ENCODE assay signal across 8 mouse cellular contexts in the genomic region with DNA sequence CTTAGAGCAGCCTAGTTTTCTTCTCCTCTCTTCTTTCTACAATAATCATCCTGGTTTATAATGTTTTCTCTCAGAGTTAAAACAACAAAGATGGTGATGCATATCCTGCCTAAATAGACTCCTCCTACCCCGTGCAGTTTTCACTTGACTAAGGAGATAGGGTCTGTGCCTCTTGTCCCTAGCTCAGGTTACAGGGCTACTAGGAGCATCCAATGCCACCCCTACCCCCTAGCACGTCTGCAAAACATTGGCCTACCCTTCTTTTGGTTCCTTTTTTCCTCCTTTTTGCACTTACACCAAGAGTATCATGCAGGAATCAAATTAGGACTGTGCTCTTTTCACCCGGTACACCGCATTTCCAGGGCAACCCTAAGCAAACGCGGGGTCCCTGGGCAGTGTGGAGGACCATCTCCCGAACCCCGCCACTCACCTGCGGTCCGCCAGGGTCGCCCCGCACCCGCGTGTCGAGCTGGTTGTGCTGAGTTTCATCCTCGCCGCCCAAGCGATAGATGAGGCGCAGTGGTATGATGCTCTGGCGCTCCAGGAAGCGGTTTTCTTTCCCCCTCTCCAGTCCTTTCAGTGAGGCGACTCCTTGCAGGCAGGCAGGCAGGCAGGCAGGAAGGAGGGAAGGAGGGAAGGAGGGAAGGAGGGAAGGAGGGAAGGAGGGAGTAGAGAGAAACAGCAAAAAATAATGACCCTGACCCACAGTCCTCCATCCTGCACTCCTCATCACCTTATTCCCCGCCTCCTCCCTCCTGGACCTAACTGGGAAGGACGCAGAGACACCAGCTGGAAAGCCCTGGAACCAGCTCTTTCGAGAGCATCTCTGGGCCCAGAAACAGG. TPM values are rescaled to one million over a fixed set of nuclear protein-coding genes. Genes with fewer than 3 reads are reported as not detected.
DNase-seq lines count a peak whose midpoint lies in the region; ATAC-seq lines count a peak whose summit lies in the region.

No protein-coding gene starts in this region.

- H3K9me3 ChIP-seq in lung, embryonic 16.5 days (ENCODE audit: control insufficient read depth, low read length) = no peaks in the 10 kb centered on the region
- no peaks in the 10 kb centered on the region for H3K9me3 ChIP-seq in hindbrain, embryonic 13.5 days
- no peaks in the 10 kb centered on the region for H3K9me3 ChIP-seq in liver, embryonic 13.5 days (replicated peaks)

- H3K36me3 ChIP-seq in lung, embryonic 16.5 days (ENCODE audit: control insufficient read depth, insufficient read depth, low read length) = no peaks in the 10 kb centered on the region
- H3K36me3 ChIP-seq in hindbrain, embryonic 13.5 days = 0 out of 2 replicates have a peak, but pooled peaks cover 2% of the 10 kb centered on the region
- no peaks in the 10 kb centered on the region for H3K36me3 ChIP-seq in liver, embryonic 13.5 days

- ATAC-seq in lung, embryonic 16.5 days (ENCODE audit: low read depth) = no peak
- peak; percentile 78 for ATAC-seq in hindbrain, embryonic 13.5 days (ENCODE audit: low FRiP score)
- no peak for ATAC-seq in liver, embryonic 13.5 days (ENCODE audit: low read depth)

- peak overlapping the region; percentile 79 for H3K4me2 ChIP-seq in lung, embryonic 16.5 days (ENCODE audit: low read depth, low read length)
- peak overlapping the region; percentile 73 for H3K4me2 ChIP-seq in hindbrain, embryonic 13.5 days
- H3K4me2 ChIP-seq in liver, embryonic 13.5 days = peak overlapping the region; percentile 67

- no peak overlapping the region for H3K27ac ChIP-seq in lung, embryonic 16.5 days (ENCODE audit: low read length)
- H3K27ac ChIP-seq in hindbrain, embryonic 13.5 days = peak overlapping the region; percentile 94
- no peak overlapping the region for H3K27ac ChIP-seq in liver, embryonic 13.5 days

- peaks cover 16% of the 10 kb centered on the region for H3K27me3 ChIP-seq in lung, embryonic 16.5 days (ENCODE audit: control insufficient read depth, insufficient read depth, low read depth, low read length)
- no peaks in the 10 kb centered on the region for H3K27me3 ChIP-seq in hindbrain, embryonic 13.5 days
- peaks cover 37% of the 10 kb centered on the region for H3K27me3 ChIP-seq in liver, embryonic 13.5 days

- peak overlapping the region; percentile 64 for H3K4me3 ChIP-seq in lung, embryonic 16.5 days (ENCODE audit: low read length)
- H3K4me3 ChIP-seq in hindbrain, embryonic 13.5 days = peak overlapping the region; percentile 86
- peak overlapping the region; percentile 55 for H3K4me3 ChIP-seq in liver, embryonic 13.5 days (replicated peaks)

- H3K4me1 ChIP-seq in lung, embryonic 16.5 days (replicated peaks; ENCODE audit: control insufficient read depth, insufficient read depth, low read length) = no peaks in the 10 kb centered on the region; the same call in 1 of the 2 replicates
- peaks cover 11% of the 10 kb centered on the region for H3K4me1 ChIP-seq in hindbrain, embryonic 13.5 days (replicated peaks)
- no peaks in the 10 kb centered on the region for H3K4me1 ChIP-seq in liver, embryonic 13.5 days (replicated peaks)

- 3% methylated on average over 24 of the region's 25 CpGs for WGBS in lung, embryonic 16.5 days
- WGBS in hindbrain, embryonic 13.5 days = 2% methylated on average over 24 of the region's 25 CpGs
- 5% methylated on average over 25 of the region's 25 CpGs for WGBS in liver, embryonic 13.5 days (ENCODE audit: insufficient replicate concordance)

- DNase-seq in lung, adult 18-20 months = no peak
- peak; percentile 51 for DNase-seq in embryo, embryonic 11 days
- no peak for DNase-seq in liver, embryonic 13.5 days
- DNase-seq in right cerebral cortex, postnatal 4 days = peak; percentile 39
- DNase-seq in spleen, postnatal 36 days (ENCODE audit: low spot score in 2 of 2) = no peak
- DNase-seq in lung, postnatal 14 days = no peak

- no peak overlapping the region for H3K9ac ChIP-seq in lung, embryonic 16.5 days (ENCODE audit: low read length)
- H3K9ac ChIP-seq in hindbrain, embryonic 13.5 days = peak overlapping the region; percentile 92
- no peak overlapping the region for H3K9ac ChIP-seq in liver, embryonic 13.5 days

RNA-seq across cellular contexts. Expression of a gene that starts 1.0 kb away (rescaled TPM):
- polyA plus RNA-seq in lung, embryonic 16.5 days (2015; fragmentation: Nextera tagmentation; extraction: Ambion mirVana) = 3.7 and 4.3 TPM in 2 replicates
- 34.7 and 35.2 TPM in 2 replicates for polyA plus RNA-seq in hindbrain, embryonic 13.5 days (2015; fragmentation: Nextera tagmentation; extraction: Ambion mirVana)
- 0.40 and 0.68 TPM in 2 replicates for polyA plus RNA-seq in liver, embryonic 13.5 days (2015; fragmentation: Nextera tagmentation; extraction: Ambion mirVana)

RNA-seq across cellular contexts. Expression of a gene that starts 55.5 kb away (rescaled TPM):
- polyA plus RNA-seq in lung, embryonic 16.5 days (2015; fragmentation: Nextera tagmentation; extraction: Ambion mirVana) = 40.3 and 43.2 TPM in 2 replicates
- 14.8 and 16.5 TPM in 2 replicates for polyA plus RNA-seq in hindbrain, embryonic 13.5 days (2015; fragmentation: Nextera tagmentation; extraction: Ambion mirVana)
- 33.0 and 38.8 TPM in 2 replicates for polyA plus RNA-seq in liver, embryonic 13.5 days (2015; fragmentation: Nextera tagmentation; extraction: Ambion mirVana)

RNA-seq across cellular contexts. Expression of a gene that starts 55.7 kb away (rescaled TPM):
- 12.5 and 13.3 TPM in 2 replicates for polyA plus RNA-seq in lung, embryonic 16.5 days (2015; fragmentation: Nextera tagmentation; extraction: Ambion mirVana)
- polyA plus RNA-seq in hindbrain, embryonic 13.5 days (2015; fragmentation: Nextera tagmentation; extraction: Ambion mirVana) = 6.8 and 7.4 TPM in 2 replicates
- polyA plus RNA-seq in liver, embryonic 13.5 days (2015; fragmentation: Nextera tagmentation; extraction: Ambion mirVana) = 3.8 and 5.6 TPM in 2 replicates

Comparison
In these comparisons a context has a peak if more than half of its experiments do, and no peak if none do; other contexts are left out.
1. DNase-seq: peak in embryo, embryonic 11 days (single experiment) and right cerebral cortex, postnatal 4 days (single experiment); none in lung, adult 18-20 months (0 of 2), liver, embryonic 13.5 days (single experiment), spleen, postnatal 36 days (0 of 2) and lung, postnatal 14 days (single experiment).
2. Peak in every context shown above with its lines, with median percentiles within 50 percentile points of each other: H3K4me2 ChIP-seq and H3K4me3 ChIP-seq.